Mouse (Mus musculus): ENCODE data around the gene Slc25a39. TPM values are rescaled to one million over a fixed set of nuclear protein-coding genes. Genes with fewer than 3 reads are reported as not detected.
A peak's percentile ranks its signal among the peaks of the same experiment; 100 is the strongest.

Gene Slc25a39
- polyA plus RNA-seq, 1 experiment: 124 TPM

DNA sequence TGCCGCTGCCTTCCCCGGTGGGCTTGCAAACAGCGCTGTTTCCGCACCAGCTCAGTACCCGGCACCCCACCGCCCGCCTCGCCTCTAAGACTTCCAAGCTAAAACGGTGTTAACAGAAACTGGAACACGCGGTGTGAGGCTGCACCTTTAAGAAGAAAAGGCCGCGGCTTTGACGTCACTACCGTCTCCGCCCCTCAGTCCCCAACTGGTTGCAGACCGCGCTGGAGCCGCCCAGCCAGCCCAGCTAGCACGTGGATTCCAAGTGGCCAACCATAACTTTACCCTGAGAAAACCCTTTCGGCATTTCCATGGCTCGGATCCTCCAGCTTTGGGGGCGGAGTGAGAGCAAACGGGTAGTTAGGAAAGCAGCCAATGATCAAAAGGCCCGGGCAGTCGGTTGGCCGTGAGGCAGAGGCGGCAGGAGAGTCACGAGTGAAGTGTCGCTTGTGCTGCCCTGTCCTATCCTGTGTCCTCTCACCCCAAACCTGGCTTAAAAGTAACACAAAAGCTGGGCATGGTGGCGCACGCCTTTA lies 664 bp upstream of the Slc25a39 start:
- Histone ChIP-seq H3K4me1 (ENCODE audit: control insufficient read depth, insufficient read depth, low read length) (peaks cover 13% of the 10 kb centered on the region), H3K4me3 (replicated peaks; ENCODE audit: insufficient read depth, low read depth, low read length) (peak overlapping the region; percentile 80), H3K27ac (ENCODE audit: insufficient read depth, low read length) (peak overlapping the region; percentile 97; the same call in 1 of the 2 replicates), H3K27me3 (ENCODE audit: control insufficient read depth, insufficient read depth, low read length) (no peaks in the 10 kb centered on the region)
- TF ChIP-seq POLR2A (IDR thresholded peaks at IDR 0.05; ENCODE audit: borderline replicate concordance, insufficient read depth, low read length): peak; percentile 68; the same call in 1 of the 2 replicates
- TF ChIP-seq CTCF (IDR thresholded peaks at IDR 0.05; ENCODE audit: borderline replicate concordance, insufficient read depth, low read depth, low read length): no peak
- peak; percentile 96 to 99 for DNase-seq
- WGBS: under 1% methylated on average over 32 of the region's 32 CpGs

DNA sequence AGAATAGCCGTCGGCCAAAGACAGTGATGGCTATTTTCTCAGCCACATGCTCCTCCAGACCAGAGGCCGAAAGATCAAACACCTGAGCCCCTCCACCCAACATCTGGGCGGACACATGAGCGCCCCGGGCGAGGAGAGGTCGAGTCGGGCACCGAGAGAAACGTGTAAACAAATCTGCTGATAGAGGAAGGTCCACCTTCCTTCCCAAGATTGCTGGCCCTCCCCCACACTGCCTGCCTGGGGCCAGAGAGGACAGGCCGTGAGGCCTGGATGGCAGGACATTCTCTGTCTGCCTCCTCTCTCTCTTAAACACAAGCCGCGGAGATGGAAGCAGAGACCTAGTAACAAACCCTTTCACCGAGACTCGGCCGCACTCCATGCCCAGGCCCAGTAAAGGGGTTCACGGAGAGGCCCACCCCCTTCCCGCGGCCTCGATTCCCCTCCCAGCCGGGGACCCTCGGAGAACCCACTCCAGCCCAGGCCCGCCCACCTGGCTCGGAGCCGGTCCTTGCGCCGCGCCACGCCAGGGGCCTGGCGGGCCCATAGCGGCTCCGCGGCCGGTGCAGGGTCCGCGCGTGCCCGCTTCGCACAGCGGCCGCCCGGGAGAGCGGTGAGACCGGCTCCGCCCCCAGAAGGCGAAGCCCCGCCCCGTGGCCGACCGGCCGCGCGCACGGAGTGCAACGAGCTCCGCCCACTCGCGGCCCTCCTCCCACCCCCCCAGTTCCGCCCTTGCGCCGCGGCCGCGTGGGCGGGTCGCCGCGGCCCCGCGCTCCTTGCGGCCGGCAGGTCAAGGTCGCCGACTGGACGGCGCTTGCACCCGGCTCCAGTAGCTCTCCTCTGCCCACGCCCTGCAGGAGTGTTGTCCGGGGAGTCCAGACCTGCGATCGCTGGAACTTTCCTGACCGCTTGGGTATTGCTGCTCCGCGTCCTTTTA lies 579 bp downstream of the Slc25a39 start:
- no peaks in the 10 kb centered on the region for H3K27me3 ChIP-seq (ENCODE audit: control insufficient read depth, insufficient read depth, low read length)
- no peak for TF ChIP-seq CTCF (IDR thresholded peaks at IDR 0.05; ENCODE audit: borderline replicate concordance, insufficient read depth, low read depth, low read length)
- peak; percentile 77; the same call in 1 of the 2 replicates for TF ChIP-seq POLR2A (IDR thresholded peaks at IDR 0.05; ENCODE audit: borderline replicate concordance, insufficient read depth, low read length)
- H3K4me1 ChIP-seq (ENCODE audit: control insufficient read depth, insufficient read depth, low read length): peaks cover 14% of the 10 kb centered on the region
- under 1% methylated on average over 85 of the region's 85 CpGs for WGBS
- H3K27ac ChIP-seq (ENCODE audit: insufficient read depth, low read length): peak overlapping the region; percentile 97
- peak overlapping the region; percentile 80 for H3K4me3 ChIP-seq (replicated peaks; ENCODE audit: insufficient read depth, low read depth, low read length)
- DNase-seq: peak; percentile 93

DNA sequence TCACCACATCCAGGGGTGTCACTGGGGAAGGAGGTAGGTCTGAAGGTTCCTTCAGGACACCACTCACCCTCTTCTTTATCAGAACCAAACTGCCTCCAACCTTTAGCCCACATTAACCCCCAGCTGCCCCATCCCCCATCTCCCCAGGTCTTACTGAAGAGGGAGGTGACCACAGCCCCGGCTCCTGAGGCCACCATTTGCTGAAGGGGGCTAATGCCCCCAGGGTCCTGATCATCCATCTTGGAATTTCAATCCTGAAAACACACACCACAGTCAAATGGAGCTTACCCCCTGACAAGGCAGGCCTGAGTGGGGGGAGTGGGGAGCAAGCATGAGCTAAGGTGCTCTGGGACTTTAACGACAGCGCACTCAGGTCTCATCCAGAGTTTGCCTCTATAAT lies 1.3 kb downstream of the Slc25a39 start:
- DNase-seq: peak; percentile 30 to 41
- TF ChIP-seq CTCF (IDR thresholded peaks at IDR 0.05; ENCODE audit: borderline replicate concordance, insufficient read depth, low read depth, low read length): no peak
- TF ChIP-seq POLR2A (IDR thresholded peaks at IDR 0.05; ENCODE audit: borderline replicate concordance, insufficient read depth, low read length): no peak
- H3K4me1 ChIP-seq (ENCODE audit: control insufficient read depth, insufficient read depth, low read length): peaks cover 20% of the 10 kb centered on the region
- WGBS: 4% methylated on average over 3 of the region's 3 CpGs
- peak overlapping the region; percentile 67; the same call in 1 of the 2 replicates for H3K27ac ChIP-seq (ENCODE audit: insufficient read depth, low read length)
- H3K27me3 ChIP-seq (ENCODE audit: control insufficient read depth, insufficient read depth, low read length): no peaks in the 10 kb centered on the region
- H3K4me3 ChIP-seq (replicated peaks; ENCODE audit: insufficient read depth, low read depth, low read length): peak overlapping the region; percentile 75

DNA sequence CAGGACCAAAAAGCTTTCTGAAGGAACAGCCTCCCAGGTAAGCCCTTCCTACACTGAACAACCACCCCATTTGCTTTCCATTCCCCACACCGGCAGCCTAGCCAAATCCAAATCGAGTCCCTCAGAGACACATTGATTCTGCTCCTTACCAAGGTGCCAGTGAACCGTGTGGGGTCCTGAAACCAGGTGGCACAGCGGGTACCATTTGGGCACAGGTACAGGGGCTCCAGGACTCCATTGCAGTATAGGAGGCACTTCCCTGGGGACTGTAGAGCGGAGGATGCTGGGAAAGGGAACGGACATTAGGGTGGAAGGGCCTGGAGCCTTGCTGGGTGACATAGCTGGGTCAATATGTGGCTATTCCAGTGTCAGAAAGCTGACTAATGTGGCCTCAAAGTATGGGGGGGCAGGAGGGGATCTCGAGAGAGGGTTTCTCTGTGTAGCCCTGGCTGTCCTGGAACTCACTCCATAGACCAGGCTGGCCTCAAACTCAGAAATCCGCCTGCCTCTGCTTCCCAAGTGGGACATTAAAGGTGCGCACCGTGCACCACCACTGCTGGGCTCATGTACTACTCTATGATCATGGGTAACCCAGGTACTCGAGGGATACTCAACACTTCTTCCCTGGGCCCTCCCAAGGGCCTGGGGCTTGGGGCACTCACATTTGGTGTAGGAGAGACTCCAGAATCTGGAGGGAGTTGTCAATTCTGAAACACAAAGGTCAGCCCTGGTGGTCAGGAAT lies 2.0 kb downstream of the Slc25a39 start:
- Histone ChIP-seq H3K4me3 (replicated peaks; ENCODE audit: insufficient read depth, low read depth, low read length) (peak overlapping the region; percentile 75), H3K27me3 (ENCODE audit: control insufficient read depth, insufficient read depth, low read length) (no peaks in the 10 kb centered on the region), H3K27ac (ENCODE audit: insufficient read depth, low read length) (no peak overlapping the region), H3K4me1 (ENCODE audit: control insufficient read depth, insufficient read depth, low read length) (peaks cover 20% of the 10 kb centered on the region)
- DNase-seq: peak; percentile 19 to 40
- TF ChIP-seq CTCF (IDR thresholded peaks at IDR 0.05; ENCODE audit: borderline replicate concordance, insufficient read depth, low read depth, low read length) (no peak), POLR2A (IDR thresholded peaks at IDR 0.05; ENCODE audit: borderline replicate concordance, insufficient read depth, low read length) (no peak)
- 47% methylated on average over 11 of the region's 11 CpGs for WGBS

DNA sequence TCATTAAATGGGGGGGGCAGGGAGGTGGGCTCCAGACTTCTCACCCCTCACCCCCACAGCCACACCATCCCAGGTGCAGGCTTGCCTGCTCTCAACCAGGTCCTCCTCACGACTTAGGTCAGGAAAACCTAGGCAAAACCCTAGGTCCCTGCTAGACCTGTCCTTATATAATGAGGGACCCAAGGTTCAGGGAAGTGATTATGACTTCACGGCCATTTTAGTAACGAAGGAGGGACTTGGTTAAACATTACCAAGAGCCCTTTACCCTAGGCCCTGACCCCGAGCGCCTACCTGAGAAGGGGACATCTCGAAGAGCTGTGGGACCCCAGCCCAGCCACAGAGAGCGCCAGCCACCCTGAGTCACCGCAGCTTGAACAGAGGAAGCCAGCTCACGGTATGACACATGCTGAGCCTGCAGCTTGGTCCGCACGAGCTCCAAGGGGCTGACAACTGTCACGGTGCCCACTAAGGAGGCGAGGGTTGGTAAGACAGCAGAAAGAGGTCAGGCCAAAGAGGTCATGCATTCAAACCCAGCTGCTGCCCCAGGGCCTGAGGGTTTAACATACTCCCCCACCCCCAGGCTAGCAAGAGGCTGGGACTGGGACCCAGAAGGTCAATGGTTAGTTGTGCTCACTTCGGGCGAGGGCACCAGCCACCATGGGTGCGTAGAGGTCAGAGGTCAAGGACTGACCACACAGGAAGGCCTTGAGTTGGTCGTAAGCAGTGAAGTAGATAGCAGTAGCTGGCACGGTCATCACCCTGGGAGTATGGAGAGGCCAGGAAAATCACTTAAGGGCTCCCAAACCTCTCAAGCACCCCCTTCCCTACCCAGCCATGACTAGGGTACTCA lies 3.4 kb downstream of the Slc25a39 start:
- 0 out of 2 replicates have a peak overlapping the region, but pooled peaks have one; percentile 37 for H3K27ac ChIP-seq (ENCODE audit: insufficient read depth, low read length)
- TF ChIP-seq CTCF (IDR thresholded peaks at IDR 0.05; ENCODE audit: borderline replicate concordance, insufficient read depth, low read depth, low read length) (no peak), POLR2A (IDR thresholded peaks at IDR 0.05; ENCODE audit: borderline replicate concordance, insufficient read depth, low read length) (no peak)
- no peak overlapping the region for H3K4me3 ChIP-seq (replicated peaks; ENCODE audit: insufficient read depth, low read depth, low read length)
- peaks cover 22% of the 10 kb centered on the region for H3K4me1 ChIP-seq (ENCODE audit: control insufficient read depth, insufficient read depth, low read length)
- DNase-seq: peak; percentile 33 to 42
- no peaks in the 10 kb centered on the region for H3K27me3 ChIP-seq (ENCODE audit: control insufficient read depth, insufficient read depth, low read length)
- 49% methylated on average over 18 of the region's 18 CpGs for WGBS

DNA sequence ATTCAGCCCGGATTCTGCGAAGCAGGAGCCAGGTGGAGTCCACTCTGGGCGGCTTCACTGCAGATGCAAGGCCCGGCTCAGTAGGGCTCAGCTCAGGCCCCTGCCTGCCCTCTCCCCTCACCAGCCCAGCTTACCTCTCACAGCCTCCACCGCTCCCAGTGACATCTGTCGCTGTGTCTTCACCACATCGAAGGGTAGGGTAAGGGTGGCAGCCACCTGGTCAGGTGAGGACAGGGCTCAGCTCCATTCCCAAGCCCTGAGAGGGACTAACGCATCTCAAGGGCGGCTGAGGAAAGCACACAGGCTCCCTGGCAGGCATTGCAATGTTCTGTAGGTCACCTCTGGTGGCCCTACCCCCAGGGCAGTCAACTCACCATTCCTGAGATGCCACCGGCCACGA lies 4.1 kb downstream of the Slc25a39 start:
- H3K4me3 ChIP-seq (replicated peaks; ENCODE audit: insufficient read depth, low read depth, low read length): no peak overlapping the region
- H3K27ac ChIP-seq (ENCODE audit: insufficient read depth, low read length): no peak overlapping the region
- WGBS: 82% methylated on average over 11 of the region's 11 CpGs
- H3K27me3 ChIP-seq (ENCODE audit: control insufficient read depth, insufficient read depth, low read length): no peaks in the 10 kb centered on the region
- TF ChIP-seq POLR2A (IDR thresholded peaks at IDR 0.05; ENCODE audit: borderline replicate concordance, insufficient read depth, low read length) (no peak), CTCF (IDR thresholded peaks at IDR 0.05; ENCODE audit: borderline replicate concordance, insufficient read depth, low read depth, low read length) (no peak)
- DNase-seq: peak; percentile 25 to 38
- peaks cover 29% of the 10 kb centered on the region for H3K4me1 ChIP-seq (ENCODE audit: control insufficient read depth, insufficient read depth, low read length)
